Mouse (Mus musculus) forebrain, embryonic 11.5 days (tissue): ENCODE data around the gene Gm17019. TPM values are rescaled to one million over a fixed set of nuclear protein-coding genes. Genes with fewer than 3 reads are reported as not detected.
"Not testable (repeated sequence)": the region's sequence is repeated elsewhere in the genome, so short reads cannot be mapped to it uniquely, and the experiment has no call there.

Experiments
- ATAC-seq: fragments of 200-750 bp; cut with Nextera tagmentation; replicated peaks from 2 replicates; pipeline ENCODE4 v1.8.0; 2017; ENCODE audit warnings: moderate TSS enrichment; ENCODE audit not compliant: low FRiP score
- DNase-seq: peaks from one replicate; pipeline ENCODE4 v3.0.0-alpha.2; 2017; ENCODE audit warnings: low spot score
- H3K27ac ChIP-seq: fragments of 300-500 bp; sonication (generic); 2 replicates; pipeline ENCODE4 v1.5.1; 2014; ENCODE audit warnings: low read depth, low read length
- H3K27me3 ChIP-seq: fragments of 300-500 bp; sonication (generic); 2 replicates; pipeline ENCODE4 v1.6.1; 2014; ENCODE audit warnings: mild to moderate bottlenecking, low read length, mixed read lengths; ENCODE audit not compliant: control insufficient read depth, insufficient read depth
- H3K36me3 ChIP-seq: fragments of 300-500 bp; sonication (generic); 2 replicates; pipeline ENCODE4 v1.6.1; 2014; ENCODE audit warnings: mild to moderate bottlenecking, low read length, moderate library complexity, mixed read lengths; ENCODE audit not compliant: control insufficient read depth, insufficient read depth
- H3K4me1 ChIP-seq: fragments of 300-500 bp; sonication (generic); replicated peaks from 2 replicates; pipeline ENCODE4 v1.6.1; 2014; ENCODE audit warnings: low read length, mixed read lengths; ENCODE audit not compliant: control insufficient read depth, insufficient read depth
- H3K4me2 ChIP-seq: fragments of 300-500 bp; sonication (generic); 2 replicates; pipeline ENCODE4 v1.6.1; 2014; ENCODE audit warnings: low read depth, mild to moderate bottlenecking, low read length, moderate library complexity, mixed read lengths; ENCODE audit not compliant: severe bottlenecking
- H3K4me3 ChIP-seq: fragments of 300-500 bp; sonication (generic); 2 replicates; pipeline ENCODE4 v1.5.1; 2014; ENCODE audit warnings: low read depth, low read length
- H3K9ac ChIP-seq: fragments of 300-500 bp; sonication (generic); 2 replicates; pipeline ENCODE4 v1.6.1; 2014; ENCODE audit warnings: low read length
- H3K9me3 ChIP-seq: fragments of 300-500 bp; sonication (generic); 2 replicates; pipeline ENCODE4 v1.6.1; 2016; ENCODE audit warnings: low read length, mixed read lengths; ENCODE audit not compliant: control insufficient read depth
- WGBS: fragments of 180-500 bp; shearing (Covaris S2); extraction: QIAGEN DNeasy Blood & Tissue Kit; methylation state at CpG from one replicate; pipeline ENCODE4 v1.1.7; 2014; 5-methylcytosine and 5-hydroxymethylcytosine counted together
- polyA plus RNA-seq: library from polyadenylated mRNA; unstranded; fragments of >200 nt; fragmentation: Nextera tagmentation; extraction: Ambion mirVana; gene quantifications from 2 replicates; pipeline ENCODE4 v1.2.1, GENCODE M21; 2014

Gene Gm17019
- polyA plus RNA-seq, 1 experiment from 2014 or later, result not detected

GRCm38 (mm10) chr5:15004569-15005562, 27.9 kb downstream of the Gm17019 start:
- not testable (repeated sequence) for H3K9ac ChIP-seq, H3K27me3 ChIP-seq, H3K9me3 ChIP-seq, H3K4me3 ChIP-seq, H3K36me3 ChIP-seq, H3K4me1 ChIP-seq, DNase-seq, H3K4me2 ChIP-seq, H3K27ac ChIP-seq
- WGBS, result 70% methylated on average over 5 of the region's 5 CpGs
- peak; percentile 91 for ATAC-seq

GRCm38 (mm10) chr5:14998077-14998476, 34.7 kb downstream of the Gm17019 start:
- H3K36me3 ChIP-seq, result not testable (repeated sequence)
- WGBS, result 81% methylated on average over 9 of the region's 9 CpGs

GRCm38 (mm10) chr5:14997556-14997955, 35.2 kb downstream of the Gm17019 start:
- H3K4me3 ChIP-seq, H3K36me3 ChIP-seq, H3K27ac ChIP-seq, H3K9me3 ChIP-seq, ATAC-seq, H3K4me1 ChIP-seq, H3K9ac ChIP-seq, H3K27me3 ChIP-seq, H3K4me2 ChIP-seq: not testable (repeated sequence)
- peak; percentile 52 for DNase-seq
- WGBS, result 83% methylated on average over 4 of the region's 4 CpGs

More at GRCm38 (mm10) chr5:14998077-14998476, 34.7 kb downstream of the Gm17019 start:
- H3K4me3 ChIP-seq, ATAC-seq, H3K9me3 ChIP-seq, H3K27ac ChIP-seq, DNase-seq, H3K9ac ChIP-seq, H3K4me2 ChIP-seq, H3K27me3 ChIP-seq, H3K4me1 ChIP-seq: not testable (repeated sequence)

- H3K4me2 ChIP-seq, ATAC-seq, H3K9me3 ChIP-seq, H3K36me3 ChIP-seq, H3K4me3 ChIP-seq, H3K9ac ChIP-seq, H3K27me3 ChIP-seq, H3K4me1 ChIP-seq, DNase-seq, H3K27ac ChIP-seq: not testable (repeated sequence)
- WGBS, result 75% methylated on average over 6 of the region's 7 CpGs
These were observed 36.0 kb downstream of the Gm17019 start for GRCm38 (mm10) chr5:14996670-14997249.

- not testable (repeated sequence) for H3K9me3 ChIP-seq, H3K4me1 ChIP-seq, DNase-seq, H3K9ac ChIP-seq, H3K36me3 ChIP-seq, H3K27me3 ChIP-seq, H3K4me2 ChIP-seq, H3K27ac ChIP-seq, H3K4me3 ChIP-seq
- 91% methylated on average over 6 of the region's 6 CpGs for WGBS
- ATAC-seq, result peak; percentile 89
These were observed 38.7 kb downstream of the Gm17019 start for GRCm38 (mm10) chr5:14994124-14994523.

- H3K4me1 ChIP-seq, H3K27ac ChIP-seq, H3K4me2 ChIP-seq, H3K27me3 ChIP-seq, H3K36me3 ChIP-seq, H3K4me3 ChIP-seq, H3K9me3 ChIP-seq, DNase-seq, H3K9ac ChIP-seq: not testable (repeated sequence)
- ATAC-seq, result peak; percentile 56; the same call in 1 of the 2 replicates
- WGBS, result 82% methylated on average over 7 of the region's 8 CpGs
These were observed 42.2 kb downstream of the Gm17019 start for GRCm38 (mm10) chr5:14990375-14991158.

- WGBS, result 41% methylated on average over 5 of the region's 6 CpGs
These were observed 46.0 kb downstream of the Gm17019 start for GRCm38 (mm10) chr5:14986649-14987387.

More at GRCm38 (mm10) chr5:14986649-14987387, 46.0 kb downstream of the Gm17019 start:
- peak; percentile 80 for ATAC-seq
- not testable (repeated sequence) for H3K27me3 ChIP-seq, H3K9me3 ChIP-seq, H3K36me3 ChIP-seq, H3K4me2 ChIP-seq, H3K4me1 ChIP-seq, H3K4me3 ChIP-seq, H3K27ac ChIP-seq, DNase-seq, H3K9ac ChIP-seq
